In genomic region chr6:94804284-94804815, GRCm38 (mm10) we compare ENCODE assay signal across 26 mouse cellular contexts.
DNase-seq lines count a peak whose midpoint lies in the region; ATAC-seq and TF ChIP-seq lines count a peak whose summit lies in the region.
"Had no signal": no experiment of that assay in that cellular context is flagged by ENCODE, and none has a peak within 500 bp of the region (broad histone marks: within the 10 kb centered on the region; RNA-seq: fewer than 3 reads in every experiment).

No protein-coding gene starts in this region.

- H3K79me2 ChIP-seq in liver, adult 2 months (ENCODE audit: control insufficient read depth, insufficient read depth, low read length), result no peaks in the 10 kb centered on the region

- H3K27me3 ChIP-seq in intestine, postnatal 0 days (replicated peaks; ENCODE audit: control insufficient read depth, insufficient read depth, low read length), result no peaks in the 10 kb centered on the region
- H3K27me3 ChIP-seq in intestine, embryonic 16.5 days (replicated peaks; ENCODE audit: control insufficient read depth, insufficient read depth, low read length), result no peaks in the 10 kb centered on the region
- H3K27me3 ChIP-seq in liver, adult 2 months (ENCODE audit: control insufficient read depth, insufficient read depth, low read length), result no peaks in the 10 kb centered on the region
- H3K27me3 ChIP-seq in liver, embryonic 11.5 days (replicated peaks; ENCODE audit: control insufficient read depth, insufficient read depth, low read length), result no peaks in the 10 kb centered on the region
- H3K27me3 ChIP-seq in liver, postnatal 0 days (ENCODE audit: insufficient read depth, low read length), result no peaks in the 10 kb centered on the region
- H3K27me3 ChIP-seq: embryonic facial prominence, embryonic 13.5 days; embryonic facial prominence, embryonic 15.5 days had no signal

- H3K36me3 ChIP-seq in intestine, postnatal 0 days (ENCODE audit: control insufficient read depth, insufficient read depth), result no peaks in the 10 kb centered on the region
- no peaks in the 10 kb centered on the region for H3K36me3 ChIP-seq in intestine, embryonic 16.5 days (ENCODE audit: control insufficient read depth, insufficient read depth, low read length)
- no peaks in the 10 kb centered on the region for H3K36me3 ChIP-seq in liver, adult 2 months (ENCODE audit: control insufficient read depth, insufficient read depth, low read length)
- H3K36me3 ChIP-seq in liver, embryonic 11.5 days (ENCODE audit: control insufficient read depth, insufficient read depth, low read length), result no peaks in the 10 kb centered on the region
- H3K36me3 ChIP-seq in liver, postnatal 0 days (replicated peaks; ENCODE audit: insufficient read depth, low read length), result no peaks in the 10 kb centered on the region
- H3K36me3 ChIP-seq: embryonic facial prominence, embryonic 13.5 days; embryonic facial prominence, embryonic 15.5 days; forebrain, embryonic 10.5 days; forebrain, embryonic 12.5 days; G1E had no signal

- peak; percentile 73 for DNase-seq in liver, adult 2 months (ENCODE audit: extremely low read depth, low read depth, low spot score)
- DNase-seq in liver, embryonic 11.5 days (ENCODE audit: low spot score), result no peak
- DNase-seq in liver, postnatal 0 days, result no peak
- DNase-seq in liver, result no peak
- peak; percentile 53 for DNase-seq in NIH3T3 (ENCODE audit: low read depth)
- DNase-seq: adrenal gland, adult 2 months; adrenal gland, postnatal 10 days; adrenal gland, postnatal 25 days; B cell, adult 2 months; cerebellum, adult 11 months; cerebellum, adult 18-20 months; cerebellum, adult 8-10 months; cerebellum, adult 9-11 months; cerebellum, postnatal 14 days; cerebellum, postnatal 36 days; embryo, embryonic 11 days had no signal

- H3K4me1 ChIP-seq in intestine, postnatal 0 days (replicated peaks; ENCODE audit: control insufficient read depth, insufficient read depth, low read length), result 0 out of 2 replicates have a peak, but pooled peaks cover 3% of the 10 kb centered on the region
- H3K4me1 ChIP-seq in intestine, embryonic 16.5 days (ENCODE audit: control insufficient read depth, insufficient read depth, low read length), result peaks cover 9% of the 10 kb centered on the region; the same call in 1 of the 2 replicates
- H3K4me1 ChIP-seq in liver, adult 2 months (ENCODE audit: control insufficient read depth, insufficient read depth, low read length), result no peaks in the 10 kb centered on the region
- no peaks in the 10 kb centered on the region for H3K4me1 ChIP-seq in liver, embryonic 11.5 days (replicated peaks; ENCODE audit: control insufficient read depth, insufficient read depth, low read length)
- peaks cover 7% of the 10 kb centered on the region; the same call in 1 of the 2 replicates for H3K4me1 ChIP-seq in liver, postnatal 0 days (ENCODE audit: insufficient read depth)

- no peak for TF ChIP-seq EP300 in liver, postnatal 0 days (IDR thresholded peaks at IDR 0.05; ENCODE audit: low read depth)

- no peak overlapping the region for H3K4me2 ChIP-seq in intestine, postnatal 0 days (replicated peaks; ENCODE audit: low read depth)
- no peak overlapping the region for H3K4me2 ChIP-seq in intestine, embryonic 16.5 days (ENCODE audit: low read depth, low read length)
- no peak overlapping the region for H3K4me2 ChIP-seq in liver, embryonic 11.5 days
- H3K4me2 ChIP-seq in liver, postnatal 0 days (ENCODE audit: low read depth, low read length), result no peak overlapping the region
- H3K4me2 ChIP-seq: embryonic facial prominence, embryonic 13.5 days; embryonic facial prominence, embryonic 15.5 days; forebrain, embryonic 12.5 days had no signal

- ATAC-seq in intestine, postnatal 0 days, result 0 out of 2 replicates have a peak, but pooled peaks have one; percentile 28
- no peak for ATAC-seq in intestine, embryonic 16.5 days
- ATAC-seq in liver, embryonic 11.5 days (replicated peaks; ENCODE audit: low FRiP score), result no peak
- peak; percentile 79 for ATAC-seq in liver, postnatal 0 days
- ATAC-seq: CD4-positive, CD25-positive, alpha-beta regulatory T cell, adult 4 months; forebrain, embryonic 14.5 days had no signal

- H3K9ac ChIP-seq in intestine, postnatal 0 days (ENCODE audit: low read depth, low read length), result no peak overlapping the region
- H3K9ac ChIP-seq in intestine, embryonic 16.5 days (ENCODE audit: low read depth, low read length), result no peak overlapping the region
- H3K9ac ChIP-seq in liver, adult 2 months (ENCODE audit: low read depth, low read length), result no peak overlapping the region
- no peak overlapping the region for H3K9ac ChIP-seq in liver, embryonic 11.5 days (ENCODE audit: low read depth, low read length)
- H3K9ac ChIP-seq in liver, postnatal 0 days (replicated peaks), result no peak overlapping the region
- H3K9ac ChIP-seq: embryonic facial prominence, embryonic 13.5 days; embryonic facial prominence, embryonic 15.5 days; forebrain, embryonic 12.5 days had no signal

- no peaks in the 10 kb centered on the region for H3K9me3 ChIP-seq in intestine, postnatal 0 days (ENCODE audit: control insufficient read depth)
- no peaks in the 10 kb centered on the region for H3K9me3 ChIP-seq in intestine, embryonic 16.5 days (ENCODE audit: control insufficient read depth, low read length)
- H3K9me3 ChIP-seq in liver, embryonic 11.5 days (ENCODE audit: control insufficient read depth, low read length), result no peaks in the 10 kb centered on the region
- no peaks in the 10 kb centered on the region for H3K9me3 ChIP-seq in liver, postnatal 0 days (ENCODE audit: low read length)
- H3K9me3 ChIP-seq: embryonic facial prominence, embryonic 13.5 days; embryonic facial prominence, embryonic 15.5 days; forebrain, embryonic 10.5 days; forebrain, embryonic 12.5 days; G1E had no signal

- TF ChIP-seq CTCF in intestine, postnatal 0 days (IDR thresholded peaks at IDR 0.05; ENCODE audit: low read depth), result no peak
- no peak for TF ChIP-seq CTCF in liver, adult 2 months (IDR thresholded peaks at IDR 0.05; ENCODE audit: low read depth, low read length)
- TF ChIP-seq CTCF in liver, postnatal 0 days (IDR thresholded peaks at IDR 0.05; ENCODE audit: low read depth), result no peak

- no peak overlapping the region for H3K27ac ChIP-seq in intestine, postnatal 0 days (ENCODE audit: low read depth, low read length)
- no peak overlapping the region for H3K27ac ChIP-seq in intestine, embryonic 16.5 days (ENCODE audit: low read length)
- H3K27ac ChIP-seq in liver, adult 2 months (replicated peaks; ENCODE audit: insufficient read depth, low read depth, low read length), result no peak overlapping the region
- no peak overlapping the region for H3K27ac ChIP-seq in liver, embryonic 11.5 days (ENCODE audit: low read depth, low read length)
- no peak overlapping the region for H3K27ac ChIP-seq in liver, postnatal 0 days (ENCODE audit: low read depth)
- H3K27ac ChIP-seq: embryonic facial prominence, embryonic 13.5 days; embryonic facial prominence, embryonic 15.5 days; forebrain, embryonic 10.5 days; forebrain, embryonic 12.5 days had no signal

- no peak for TF ChIP-seq POLR2A in liver, adult 2 months (IDR thresholded peaks at IDR 0.05; ENCODE audit: extremely low read depth, insufficient read depth, low read length)

- 58% methylated on average over 10 of the region's 10 CpGs for WGBS in intestine, postnatal 0 days
- 68% methylated on average over 10 of the region's 10 CpGs for WGBS in intestine, embryonic 16.5 days
- 33% methylated on average over 10 of the region's 10 CpGs for WGBS in liver, adult 2 months
- 73% methylated on average over 10 of the region's 10 CpGs for WGBS in liver, embryonic 11.5 days
- 58% methylated on average over 10 of the region's 10 CpGs for whole genome bisulfite sequencing in liver, postnatal 0 days (ENCODE audit: insufficient replicate concordance)

- no peak overlapping the region for H3K4me3 ChIP-seq in intestine, postnatal 0 days (ENCODE audit: low read depth, low read length)
- no peak overlapping the region for H3K4me3 ChIP-seq in intestine, embryonic 16.5 days (ENCODE audit: low read length)
- H3K4me3 ChIP-seq in liver, adult 2 months (ENCODE audit: insufficient read depth, low read depth, low read length), result no peak overlapping the region
- no peak overlapping the region for H3K4me3 ChIP-seq in liver, embryonic 11.5 days (ENCODE audit: low read depth, low read length)
- H3K4me3 ChIP-seq in liver, postnatal 0 days (ENCODE audit: low read depth, low read length), result no peak overlapping the region
- H3K4me3 ChIP-seq: embryonic facial prominence, embryonic 13.5 days; embryonic facial prominence, embryonic 15.5 days; erythroblast, embryonic 14.5 days; forebrain, embryonic 10.5 days; forebrain, embryonic 12.5 days had no signal

Comparison
In these comparisons a context has a peak if more than half of its experiments do, and no peak if none do; other contexts are left out.
1. ATAC-seq: peak in intestine, postnatal 0 days (single experiment) and liver, postnatal 0 days (single experiment); none in intestine, embryonic 16.5 days (single experiment) and liver, embryonic 11.5 days (single experiment).
2. DNase-seq: peak in liver, adult 2 months (single experiment) and NIH3T3 (single experiment); none in liver, embryonic 11.5 days (single experiment), liver, postnatal 0 days (single experiment) and liver (single experiment).